Mouse (Mus musculus): ENCODE data around the gene Gm37419.

- TF ChIP-seq CTCF (IDR thresholded peaks at IDR 0.05 in 2 of 3, conservative IDR thresholded peaks at IDR 0.05 in 1 of 3; ENCODE audit: control insufficient read depth in 1 of 3, insufficient read depth in 1 of 3, low read depth in 2 of 3, low read length in 3 of 3, poor library complexity in 1 of 3, severe bottlenecking in 1 of 3): peak in 1 of 3 experiments; percentile 32; a peak in 1 of 6 replicates
- no peak for TF ChIP-seq POLR2A (IDR thresholded peaks at IDR 0.05; ENCODE audit: control insufficient read depth in 1 of 2, insufficient read depth in 1 of 2, low read depth in 1 of 2, low read length in 2 of 2, poor library complexity in 1 of 2)
- TF ChIP-seq E2F4 (IDR thresholded peaks at IDR 0.05; ENCODE audit: borderline replicate concordance, low read depth, low read length): no peak
- no peak for TF ChIP-seq KAT2A (conservative IDR thresholded peaks at IDR 0.05; ENCODE audit: low read depth, low read length)
- TF ChIP-seq USF2 (IDR thresholded peaks at IDR 0.05; ENCODE audit: borderline replicate concordance in 1 of 2, insufficient read depth in 1 of 2, low read depth in 1 of 2, low read length in 2 of 2): no peak
- TF ChIP-seq CHD1 (IDR thresholded peaks at IDR 0.05; ENCODE audit: low read depth, low read length): no peak
- no peak for TF ChIP-seq UBTF (IDR thresholded peaks at IDR 0.05; ENCODE audit: borderline replicate concordance, insufficient read depth, low read depth, low read length)
- no peak for TF ChIP-seq GABPA (IDR thresholded peaks at IDR 0.05; ENCODE audit: low read depth, low read length)
- TF ChIP-seq CHD2 (IDR thresholded peaks at IDR 0.05; ENCODE audit: low read length): no peak
- TF ChIP-seq JUND (IDR thresholded peaks at IDR 0.05; ENCODE audit: low read depth, low read length): no peak
- no peak for TF ChIP-seq GATA1 (IDR thresholded peaks at IDR 0.05; ENCODE audit: low read depth, low read length)
Observed at GRCm38 (mm10) chr16:23982891-23983588, 5.2 kb upstream of the Gm37419 start.

Data from MEL (cell line).